Mouse (Mus musculus) layer of hippocampus, adult 9-11 months (tissue): ENCODE data around the gene Nr1i3.

ENCODE experiments used
- DNase-seq: peaks from one replicate; pipeline ENCODE4 v3.0.0; 2022

Gene Nr1i3

GRCm38 (mm10) chr1:171195887-171196397, 17.8 kb upstream of the Nr1i3 start, which contains the start of gene Pcp4l1:
Pcp4l1 (minus strand) TSS chr1:171196268.
- DNase-seq = peak; percentile 51

- DNase-seq = no peak
Observed at GRCm38 (mm10) chr1:171199532-171199931, 14.2 kb upstream of the Nr1i3 start.

GRCm38 (mm10) chr1:171200769-171201168, 13.0 kb upstream of the Nr1i3 start:
- no peak for DNase-seq

- no peak for DNase-seq
Observed at GRCm38 (mm10) chr1:171203471-171204248, 10.1 kb upstream of the Nr1i3 start.

GRCm38 (mm10) chr1:171204249-171204644, 9.5 kb upstream of the Nr1i3 start:
- no peak for DNase-seq

- no peak for DNase-seq
Observed at GRCm38 (mm10) chr1:171205704-171206493, 7.9 kb upstream of the Nr1i3 start.

GRCm38 (mm10) chr1:171209409-171209808, 4.4 kb upstream of the Nr1i3 start:
- no peak for DNase-seq

- DNase-seq = no peak
Observed at GRCm38 (mm10) chr1:171212854-171213253, 916 bp upstream of the Nr1i3 start.

GRCm38 (mm10) chr1:171216241-171216955, 2.6 kb downstream of the Nr1i3 start:
- DNase-seq = no peak

GRCm38 (mm10) chr1:171220871-171221270, 7.1 kb downstream of the Nr1i3 start:
- DNase-seq = peak; percentile 84

- DNase-seq = no peak
Observed at GRCm38 (mm10) chr1:171221281-171222193, 7.8 kb downstream of the Nr1i3 start.

GRCm38 (mm10) chr1:171222238-171223155, 8.7 kb downstream of the Nr1i3 start, which contains the start of gene Tomm40l:
Tomm40l (minus strand) TSS chr1:171222514.
- DNase-seq = peak; percentile 99

GRCm38 (mm10) chr1:171223168-171223567, 9.4 kb downstream of the Nr1i3 start:
- no peak for DNase-seq

GRCm38 (mm10) chr1:171223796-171224195, 10.0 kb downstream of the Nr1i3 start:
- no peak for DNase-seq

GRCm38 (mm10) chr1:171224857-171225256, 11.1 kb downstream of the Nr1i3 start, which contains the start of gene Apoa2:
Apoa2 (plus strand) TSS chr1:171225054.
- DNase-seq = no peak

GRCm38 (mm10) chr1:171226780-171227179, 13.0 kb downstream of the Nr1i3 start:
- DNase-seq = no peak

- no peak for DNase-seq
Observed at GRCm38 (mm10) chr1:171227879-171228278, 14.1 kb downstream of the Nr1i3 start.

GRCm38 (mm10) chr1:171229750-171230149, 16.0 kb downstream of the Nr1i3 start:
- no peak for DNase-seq

- no peak for DNase-seq
Observed at GRCm38 (mm10) chr1:171230215-171230614, 16.4 kb downstream of the Nr1i3 start.

GRCm38 (mm10) chr1:171231844-171232243, 18.1 kb downstream of the Nr1i3 start:
- no peak for DNase-seq

GRCm38 (mm10) chr1:171232348-171232747, 18.6 kb downstream of the Nr1i3 start:
- DNase-seq = no peak
